Mouse (Mus musculus) heart, adult 2 months (tissue): Measurements from ENCODE around the gene Olig1.

Source experiments
- CTCF ChIP-seq: fragments of 200-600 bp; IDR thresholded peaks from 2 replicates; pipeline ENCODE4 v1.8.1; 2022; ENCODE audit warnings: antibody characterized with exemption, mild to moderate bottlenecking, moderate library complexity
- EP300 ChIP-seq: fragments of 200-500 bp; IDR thresholded peaks from 2 replicates; pipeline ENCODE4 v1.6.1; 2011; ENCODE audit warnings: low read depth, low read length, control low read depth; ENCODE audit not compliant: insufficient read depth
- POLR2A ChIP-seq: fragments of 200-500 bp; IDR thresholded peaks from 2 replicates; pipeline ENCODE4 v1.6.1; 2011; ENCODE audit warnings: mild to moderate bottlenecking, low read depth, low read length, control low read depth; ENCODE audit not compliant: insufficient read depth

- TF ChIP-seq CTCF, result no peak
- TF ChIP-seq POLR2A, result no peak
- TF ChIP-seq EP300, result no peak
These were observed 6.9 kb upstream of the Olig1 start for GRCm38 (mm10) chr16:91262467-91263220.
